Mouse (Mus musculus) hindlimb bud, embryonic 11.5 days (tissue): ENCODE results near the gene Syn3.

Experiments
- DNase-seq: peaks from one replicate; pipeline ENCODE4 v3.0.0-alpha.2; 2012; ENCODE audit warnings: low read depth, low spot score; ENCODE audit errors: extremely low spot score

Syn3 gene

GRCm38 (mm10) chr10:86293880-86294279 lies 204.8 kb downstream of the Syn3 start:
- DNase-seq: no peak

- no peak for DNase-seq
Measured at GRCm38 (mm10) chr10:86290109-86290771, 208.5 kb downstream of the Syn3 start.

- no peak for DNase-seq
Measured at GRCm38 (mm10) chr10:86286508-86286907, 212.2 kb downstream of the Syn3 start.

GRCm38 (mm10) chr10:86281238-86281637 lies 217.5 kb downstream of the Syn3 start:
- DNase-seq: no peak

- no peak for DNase-seq
Measured at GRCm38 (mm10) chr10:86279579-86280168, 219.0 kb downstream of the Syn3 start.

GRCm38 (mm10) chr10:86278481-86278880 lies 220.2 kb downstream of the Syn3 start:
- DNase-seq: no peak

GRCm38 (mm10) chr10:86277327-86277726 lies 221.4 kb downstream of the Syn3 start:
- no peak for DNase-seq

- no peak for DNase-seq
Measured at GRCm38 (mm10) chr10:86275585-86275984, 223.1 kb downstream of the Syn3 start.

GRCm38 (mm10) chr10:86273410-86274191 lies 225.1 kb downstream of the Syn3 start:
- DNase-seq: no peak

- no peak for DNase-seq
Measured at GRCm38 (mm10) chr10:86272826-86273225, 225.9 kb downstream of the Syn3 start.

- DNase-seq: no peak
Measured at GRCm38 (mm10) chr10:86270254-86270653, 228.4 kb downstream of the Syn3 start.

GRCm38 (mm10) chr10:86264618-86265017 lies 234.1 kb downstream of the Syn3 start:
- DNase-seq: no peak

GRCm38 (mm10) chr10:86261725-86262124 lies 237.0 kb downstream of the Syn3 start:
- no peak for DNase-seq

- no peak for DNase-seq
Measured at GRCm38 (mm10) chr10:86258992-86259391, 239.7 kb downstream of the Syn3 start.

- DNase-seq: no peak
Measured at GRCm38 (mm10) chr10:86258046-86258445, 240.7 kb downstream of the Syn3 start.

- DNase-seq: no peak
Measured at GRCm38 (mm10) chr10:86257045-86257444, 241.7 kb downstream of the Syn3 start.

- no peak for DNase-seq
Measured at GRCm38 (mm10) chr10:86256221-86256620, 242.5 kb downstream of the Syn3 start.

- DNase-seq: no peak
Measured at GRCm38 (mm10) chr10:86250149-86250922, 248.4 kb downstream of the Syn3 start.

- no peak for DNase-seq
Measured at GRCm38 (mm10) chr10:86249283-86249682, 249.4 kb downstream of the Syn3 start.

- no peak for DNase-seq
Measured at GRCm38 (mm10) chr10:86248807-86249206, 249.9 kb downstream of the Syn3 start.

- DNase-seq: no peak
Measured at GRCm38 (mm10) chr10:86248131-86248740, 250.5 kb downstream of the Syn3 start.
